Mouse (Mus musculus) common myeloid progenitor, adult 5-6 weeks (primary cell): ENCODE results near the gene Nfatc3. TPM values are rescaled to one million over a fixed set of nuclear protein-coding genes. Genes with fewer than 3 reads are reported as not detected.

Source experiments
- ATAC-seq: replicated peaks from 2 replicates; pipeline ENCODE4 v1.8.0; 2016; ENCODE audit warnings: low read depth, mild to moderate bottlenecking, moderate TSS enrichment, inconsistent platforms; ENCODE audit not compliant: poor library complexity, severe bottlenecking
- total RNA-seq: library from RNA; stranded (forward); fragments of 200-1000, 187-1606 nt; gene quantifications from 2 replicates; pipeline ENCODE4 v1.2.3, GENCODE M21; 2017

Gene Nfatc3
- total RNA-seq, 1 experiment from 2014 or later = 47.8 TPM

DNA sequence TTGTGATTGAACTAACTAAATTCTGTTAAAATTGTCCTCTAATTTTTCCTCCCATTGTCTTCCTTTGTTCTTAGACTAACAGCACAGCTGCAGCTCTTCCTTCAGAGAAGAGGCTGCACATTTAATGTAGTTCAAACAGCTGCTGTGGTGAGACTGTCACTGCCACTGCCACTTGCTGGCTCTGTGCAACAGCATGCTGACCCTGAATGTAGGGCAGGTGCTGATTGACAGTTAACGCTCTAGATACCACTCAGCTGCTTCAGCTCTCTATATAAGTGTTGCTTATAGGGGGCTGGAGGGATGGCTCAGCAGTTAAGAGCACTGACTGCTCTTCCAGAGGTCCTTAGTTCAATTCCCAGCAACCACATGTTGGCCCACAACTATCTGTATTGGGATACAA is 53.9 kb downstream of the Nfatc3 start:
- ATAC-seq = no peak

- no peak for ATAC-seq
These were observed 57.3 kb downstream of the Nfatc3 start for GRCm38 (mm10) chr8:106115897-106116296.

- no peak for ATAC-seq
These were observed 64.8 kb downstream of the Nfatc3 start for GRCm38 (mm10) chr8:106123443-106123842.

GRCm38 (mm10) chr8:106126055-106126454 is 67.4 kb downstream of the Nfatc3 start:
- ATAC-seq = no peak

GRCm38 (mm10) chr8:106127054-106127453 is 68.4 kb downstream of the Nfatc3 start:
- ATAC-seq = peak; percentile 55; the same call in 1 of the 2 replicates

GRCm38 (mm10) chr8:106127882-106128410 is 69.3 kb downstream of the Nfatc3 start:
- no peak for ATAC-seq

DNA sequence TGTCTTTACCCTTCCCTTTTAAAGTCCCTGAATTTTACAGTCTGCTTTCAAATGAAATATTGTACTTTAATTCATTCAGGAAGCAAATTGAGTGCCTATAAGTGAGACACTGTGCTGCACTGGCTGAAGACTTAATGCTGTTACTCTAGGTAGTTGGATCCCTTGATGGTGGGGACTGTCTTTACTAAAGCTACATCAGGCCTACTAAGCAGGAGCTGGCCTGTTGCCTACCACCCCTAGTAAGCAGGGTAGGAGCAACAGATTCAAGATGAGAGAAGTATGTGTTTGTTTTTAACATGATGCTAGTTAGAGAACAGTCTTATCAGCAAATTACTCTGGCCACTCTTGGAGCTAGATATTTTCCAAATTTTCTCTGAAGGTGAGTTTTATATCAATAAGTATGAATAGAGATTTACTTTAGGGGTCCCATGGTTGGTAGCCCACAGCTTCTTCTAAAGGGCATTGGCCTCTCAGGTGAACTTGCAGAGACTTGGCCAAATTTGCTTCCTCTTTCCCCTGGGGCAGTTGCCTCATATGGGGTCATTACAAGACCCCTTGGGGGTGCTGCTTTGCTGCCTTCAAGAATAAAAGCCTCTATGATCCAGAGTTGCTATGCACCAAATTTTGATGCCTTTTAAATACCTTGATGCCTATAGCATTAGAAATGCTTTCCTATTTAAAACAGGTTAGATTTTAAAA is 70.7 kb downstream of the Nfatc3 start:
- no peak for ATAC-seq

DNA sequence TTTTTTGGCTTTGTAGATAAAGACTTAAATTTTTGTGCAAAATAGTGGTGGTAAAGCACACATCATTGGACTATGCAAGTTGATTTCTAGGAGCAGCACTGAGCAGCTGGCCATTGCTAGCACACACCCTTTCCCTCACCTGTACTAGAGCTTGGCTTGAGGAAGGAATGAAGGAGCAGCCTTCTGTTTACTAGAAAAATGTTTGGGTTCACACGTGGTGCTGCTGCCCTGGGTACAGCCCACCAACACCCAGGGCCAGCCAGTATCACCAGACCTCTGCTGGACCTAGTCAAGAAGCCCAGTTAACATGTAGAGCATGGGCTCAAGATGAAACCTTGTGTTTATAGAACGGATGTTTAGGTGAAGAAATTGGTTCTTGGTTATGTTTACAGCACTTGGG is 71.4 kb downstream of the Nfatc3 start:
- ATAC-seq = no peak

GRCm38 (mm10) chr8:106130505-106130904 is 71.9 kb downstream of the Nfatc3 start:
- no peak for ATAC-seq

GRCm38 (mm10) chr8:106131021-106131420 is 72.4 kb downstream of the Nfatc3 start:
- ATAC-seq = no peak

- peak; percentile 46 for ATAC-seq
These were observed 73.0 kb downstream of the Nfatc3 start for GRCm38 (mm10) chr8:106131488-106132222.

- no peak for ATAC-seq
These were observed 73.7 kb downstream of the Nfatc3 start for GRCm38 (mm10) chr8:106132356-106132755.

- ATAC-seq = no peak
These were observed 74.9 kb downstream of the Nfatc3 start for GRCm38 (mm10) chr8:106133526-106133925.

GRCm38 (mm10) chr8:106133946-106134345 is 75.3 kb downstream of the Nfatc3 start:
- ATAC-seq = no peak

DNA sequence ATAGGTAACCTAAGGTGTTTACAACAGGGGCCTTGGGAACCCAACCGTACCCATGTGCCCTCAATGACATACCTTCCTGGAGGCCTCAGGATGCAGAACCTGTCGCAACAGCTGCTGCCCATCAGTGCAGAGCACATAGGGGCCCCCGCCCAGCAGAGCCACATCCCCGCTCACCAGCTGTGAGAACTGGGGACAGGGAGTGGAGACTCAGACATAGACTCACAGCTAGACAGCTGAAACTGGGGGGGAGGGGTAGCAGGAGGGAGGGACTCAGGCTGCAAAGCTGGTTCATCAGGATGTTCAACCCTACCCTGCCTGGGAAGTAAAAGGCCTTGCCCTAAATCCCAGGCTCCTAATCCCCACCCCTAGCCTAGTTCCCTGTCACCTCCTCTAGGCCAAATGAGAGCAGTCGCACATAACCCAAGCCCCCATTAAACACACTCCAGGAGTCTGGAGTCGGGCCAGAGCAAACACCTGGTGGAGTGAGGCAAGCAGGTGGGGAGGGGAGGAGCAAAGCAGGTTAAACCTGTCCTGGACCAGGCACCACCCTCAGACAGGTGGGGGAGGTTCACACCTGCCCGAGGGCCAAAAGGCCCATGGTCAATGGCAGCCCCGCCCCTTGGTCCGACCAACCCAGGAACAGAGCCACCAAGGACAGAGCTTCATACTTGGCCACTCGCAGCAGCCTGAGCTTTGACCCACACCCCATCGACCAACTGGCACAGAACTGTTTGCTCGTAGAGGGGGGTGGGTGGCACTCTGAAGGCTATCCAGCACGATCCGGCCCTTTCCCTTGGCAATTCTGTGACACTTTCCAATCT is 76.3 kb downstream of the Nfatc3 start:
- ATAC-seq = no peak

DNA sequence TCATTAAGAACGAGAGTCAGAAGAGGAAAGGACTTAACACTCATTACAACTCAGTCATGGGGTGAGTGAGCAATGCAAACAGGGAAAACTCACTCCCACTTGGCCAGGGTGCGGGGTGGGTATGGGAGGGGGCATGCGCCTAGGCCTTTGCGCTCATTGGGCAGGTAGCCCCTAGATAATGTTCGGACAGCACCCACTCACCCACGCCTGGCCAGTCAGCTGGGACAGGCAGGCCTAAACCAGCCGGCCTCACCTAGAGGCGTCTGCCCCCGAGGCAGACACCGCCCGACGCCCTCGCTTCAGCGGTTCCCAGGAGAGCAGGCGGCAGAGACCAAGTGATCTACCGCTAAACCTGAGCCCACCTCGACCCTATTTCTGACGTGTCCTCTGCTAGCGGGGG is 77.0 kb downstream of the Nfatc3 start:
- ATAC-seq = no peak

DNA sequence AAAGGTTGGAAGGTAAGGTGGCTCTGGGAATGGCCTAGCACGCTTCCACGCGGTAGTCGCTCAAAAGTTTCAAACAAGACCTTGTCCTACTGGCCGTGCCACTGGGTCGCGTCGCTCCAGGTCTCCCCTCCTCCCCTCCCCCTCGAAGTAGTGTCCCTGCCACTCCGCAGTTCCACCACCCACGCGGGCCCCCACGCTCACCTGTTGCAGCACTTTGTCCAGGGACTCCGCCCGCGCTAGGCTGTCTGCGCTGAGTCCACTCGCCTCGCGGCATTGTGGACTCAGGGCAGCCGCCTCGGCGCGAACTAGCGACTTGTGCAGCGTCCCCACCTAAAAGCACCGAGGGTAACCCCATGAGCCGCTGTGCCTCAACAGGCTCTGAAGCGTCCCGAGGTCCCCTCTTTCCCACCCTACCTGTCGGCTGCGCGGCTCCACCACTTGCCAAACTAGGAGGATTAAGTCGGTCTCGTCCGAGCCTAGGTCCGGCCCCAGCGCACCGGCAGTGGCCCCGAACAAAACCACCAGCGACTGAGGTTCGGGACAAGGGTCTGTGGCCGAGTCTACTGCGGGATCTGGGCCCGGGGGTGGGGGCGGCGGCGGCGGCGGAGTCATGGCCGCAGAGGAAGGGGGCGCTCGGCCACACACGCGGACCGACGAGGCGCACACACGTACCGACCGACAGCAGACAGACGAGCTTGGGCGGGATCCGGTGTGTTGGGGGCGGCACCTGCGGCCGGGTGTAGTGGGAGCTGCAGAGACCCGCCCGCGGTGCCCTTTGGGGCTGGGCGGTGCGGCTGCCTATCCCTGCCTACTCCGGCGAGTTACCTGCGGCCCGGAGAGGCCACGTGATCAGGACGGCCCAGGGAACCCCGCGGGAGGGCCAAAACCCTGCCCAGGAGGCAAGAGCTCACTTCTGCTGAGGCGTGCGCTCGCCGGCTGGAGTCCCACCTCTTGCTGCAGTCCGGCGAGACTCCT is 77.8 kb downstream of the Nfatc3 start, which contains the start of gene Esrp2:
Gene Esrp2 (minus strand): TSS at position 819 of the 975 bp plus-strand sequence.
- ATAC-seq = no peak

DNA sequence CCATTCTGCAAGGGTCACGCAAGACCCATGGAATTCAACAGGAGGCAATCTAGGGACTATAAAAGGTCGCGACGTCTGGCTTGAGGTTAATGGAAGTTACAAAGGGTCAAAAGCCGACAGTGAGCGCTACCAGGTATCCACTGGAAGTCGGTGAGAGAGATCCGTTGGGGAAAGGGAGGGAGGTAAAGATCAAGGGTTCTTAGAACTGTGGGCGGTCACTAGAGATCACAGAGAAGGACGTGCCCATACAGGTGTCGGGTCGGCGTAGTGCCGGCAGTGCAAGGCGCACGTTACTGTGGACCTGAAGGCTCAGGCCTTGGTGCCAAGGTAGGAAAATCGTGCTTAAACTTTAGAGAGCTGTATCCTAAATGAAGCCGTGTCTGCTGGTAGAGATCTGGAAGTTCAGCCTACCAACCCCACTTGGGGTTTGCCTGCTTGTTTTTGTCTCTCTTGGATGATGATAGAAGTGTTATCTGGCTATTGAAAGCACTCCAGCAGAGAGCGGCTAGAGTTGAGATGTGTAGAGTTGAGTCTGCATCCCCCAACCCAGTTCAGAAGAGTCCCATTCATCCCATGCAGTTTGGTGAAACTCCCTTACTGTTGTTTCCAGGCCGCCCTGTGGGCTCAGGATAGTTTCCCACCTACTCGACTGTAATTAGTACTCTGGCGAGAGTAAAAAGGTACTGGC is 78.7 kb downstream of the Nfatc3 start:
- no peak for ATAC-seq
